Mouse (Mus musculus) monocyte, adult 2 months (primary cell): ENCODE measurements around the gene Gm11237.
"Not testable (repeated sequence)": the region's sequence is repeated elsewhere in the genome, so short reads cannot be mapped to it uniquely, and the experiment has no call there.

Source experiments
- DNase-seq, 2 experiments: peaks; one replicate each; pipeline ENCODE4 v3.0.0; 2022; ENCODE audit warnings: low spot score in 2 of 2, low read depth in 1 of 2

Gene Gm11237

DNA sequence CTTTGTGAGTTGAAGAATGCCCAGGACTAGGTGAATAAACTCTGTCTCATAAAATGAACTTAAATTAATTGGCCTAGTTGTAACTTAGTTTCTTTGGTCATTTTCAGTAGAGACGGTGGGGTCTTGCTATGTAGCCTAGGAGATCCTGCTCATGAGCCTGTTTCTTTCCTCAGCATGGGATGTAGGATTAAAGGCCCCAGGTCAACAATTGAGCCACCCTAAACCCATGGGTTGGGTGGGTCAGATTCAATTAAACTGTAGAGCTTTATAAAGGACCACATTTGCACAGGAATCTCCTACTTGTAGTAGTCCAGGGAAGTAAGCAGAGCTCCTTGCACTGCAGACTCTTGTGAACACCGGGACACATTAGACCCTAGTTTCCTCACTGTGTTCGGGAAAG, at the start of gene Gm11237:
Gene Gm11237, plus strand, starts transcription at position 301 of the 400 bp plus-strand sequence.
- DNase-seq, result not testable (repeated sequence)

DNA sequence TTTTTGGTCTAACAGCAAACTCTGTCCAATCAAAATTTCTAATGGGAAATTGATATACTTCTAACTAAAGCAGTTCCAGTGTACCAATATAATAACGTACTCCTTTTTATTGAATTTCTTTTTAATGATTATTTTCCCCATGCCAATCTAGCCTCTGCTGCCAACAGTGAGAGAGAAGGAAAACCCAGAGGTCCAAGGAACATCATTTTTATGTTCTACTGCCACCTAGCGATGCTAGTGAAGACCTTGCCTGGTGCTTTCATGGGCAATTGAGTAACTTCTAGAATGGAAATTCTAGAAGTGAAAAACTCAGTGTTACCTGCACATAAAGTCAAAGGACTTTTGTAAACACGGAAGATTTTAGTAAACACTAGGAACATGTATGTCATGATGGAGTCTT, 23.5 kb upstream of the Gm11237 start:
- DNase-seq, result no peak

DNA sequence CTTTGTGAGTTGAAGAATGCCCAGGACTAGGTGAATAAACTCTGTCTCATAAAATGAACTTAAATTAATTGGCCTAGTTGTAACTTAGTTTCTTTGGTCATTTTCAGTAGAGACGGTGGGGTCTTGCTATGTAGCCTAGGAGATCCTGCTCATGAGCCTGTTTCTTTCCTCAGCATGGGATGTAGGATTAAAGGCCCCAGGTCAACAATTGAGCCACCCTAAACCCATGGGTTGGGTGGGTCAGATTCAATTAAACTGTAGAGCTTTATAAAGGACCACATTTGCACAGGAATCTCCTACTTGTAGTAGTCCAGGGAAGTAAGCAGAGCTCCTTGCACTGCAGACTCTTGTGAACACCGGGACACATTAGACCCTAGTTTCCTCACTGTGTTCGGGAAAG, 15.2 kb upstream of the Gm11237 start, which contains the start of gene Gm11238:
Gene Gm11238, plus strand, starts transcription at position 301 of the 400 bp plus-strand sequence.
- not testable (repeated sequence) for DNase-seq

DNA sequence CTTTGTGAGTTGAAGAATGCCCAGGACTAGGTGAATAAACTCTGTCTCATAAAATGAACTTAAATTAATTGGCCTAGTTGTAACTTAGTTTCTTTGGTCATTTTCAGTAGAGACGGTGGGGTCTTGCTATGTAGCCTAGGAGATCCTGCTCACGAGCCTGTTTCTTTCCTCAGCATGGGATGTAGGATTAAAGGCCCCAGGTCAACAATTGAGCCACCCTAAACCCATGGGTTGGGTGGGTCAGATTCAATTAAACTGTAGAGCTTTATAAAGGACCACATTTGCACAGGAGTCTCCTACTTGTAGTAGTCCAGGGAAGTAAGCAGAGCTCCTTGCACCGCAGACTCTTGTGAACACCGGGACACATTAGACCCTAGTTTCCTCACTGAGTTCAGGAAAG, 15.0 kb downstream of the Gm11237 start, which contains the start of gene Gm11236:
Gene Gm11236, plus strand, starts transcription at position 301 of the 400 bp plus-strand sequence.
- not testable (repeated sequence) for DNase-seq

DNA sequence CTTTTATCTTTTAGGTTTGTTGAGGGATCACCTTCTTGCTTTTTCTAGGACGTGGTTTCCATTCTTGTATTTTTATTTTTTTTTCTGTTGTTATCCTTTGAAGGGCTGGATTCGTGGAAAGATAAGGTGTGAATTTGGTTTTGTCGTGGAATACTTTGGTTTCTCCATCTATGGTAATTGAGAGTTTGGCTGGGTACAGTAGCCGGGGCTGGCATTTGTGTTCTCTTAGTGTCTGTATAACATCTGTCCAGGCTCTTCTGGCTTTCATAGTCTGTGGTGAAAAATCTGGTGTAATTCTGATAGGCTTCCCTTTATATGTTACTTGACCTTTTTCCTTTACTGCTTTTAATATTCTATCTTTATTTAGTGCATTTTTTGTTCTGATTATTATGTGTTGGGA, 39.1 kb downstream of the Gm11237 start:
- not testable (repeated sequence) for DNase-seq

DNA sequence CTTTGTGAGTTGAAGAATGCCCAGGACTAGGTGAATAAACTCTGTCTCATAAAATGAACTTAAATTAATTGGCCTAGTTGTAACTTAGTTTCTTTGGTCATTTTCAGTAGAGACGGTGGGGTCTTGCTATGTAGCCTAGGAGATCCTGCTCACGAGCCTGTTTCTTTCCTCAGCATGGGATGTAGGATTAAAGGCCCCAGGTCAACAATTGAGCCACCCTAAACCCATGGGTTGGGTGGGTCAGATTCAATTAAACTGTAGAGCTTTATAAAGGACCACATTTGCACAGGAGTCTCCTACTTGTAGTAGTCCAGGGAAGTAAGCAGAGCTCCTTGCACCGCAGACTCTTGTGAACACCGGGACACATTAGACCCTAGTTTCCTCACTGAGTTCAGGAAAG, 45.3 kb downstream of the Gm11237 start, which contains the start of gene Gm11239:
Gene Gm11239, plus strand, starts transcription at position 301 of the 400 bp plus-strand sequence.
- not testable (repeated sequence) for DNase-seq
